Mouse (Mus musculus): ENCODE results near the gene Gm5592. TPM values are rescaled to one million over a fixed set of nuclear protein-coding genes. Genes with fewer than 3 reads are reported as not detected.
"Not testable (repeated sequence)": the region's sequence is repeated elsewhere in the genome, so short reads cannot be mapped to it uniquely, and the experiment has no call there.

Gm5592 gene
- total RNA-seq (2021) = not detected

DNA sequence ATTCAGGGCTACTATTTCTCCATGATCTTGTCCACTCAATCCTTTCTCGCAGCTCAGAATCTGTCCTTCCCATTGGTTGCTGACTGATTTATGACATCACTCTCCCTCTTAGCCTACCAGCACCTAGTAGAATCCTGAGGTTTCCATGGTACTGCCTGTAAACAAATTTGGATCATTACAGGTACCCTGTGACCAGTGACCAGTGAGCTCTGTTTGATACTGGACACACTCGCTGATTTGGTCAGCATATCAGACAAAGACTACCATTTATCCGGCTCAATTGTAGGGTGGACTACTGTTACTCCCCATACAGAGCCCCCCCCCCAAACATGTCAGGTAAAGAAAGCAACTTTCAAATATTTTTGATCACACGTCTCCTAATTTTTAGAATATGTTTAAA, at the start of gene Gm5592:
Gene Gm5592, plus strand, starts transcription at position 301 of the 400 bp plus-strand sequence.
- DNase-seq; intact Hi-C loops (cut with DNase I): not testable (repeated sequence)

DNA sequence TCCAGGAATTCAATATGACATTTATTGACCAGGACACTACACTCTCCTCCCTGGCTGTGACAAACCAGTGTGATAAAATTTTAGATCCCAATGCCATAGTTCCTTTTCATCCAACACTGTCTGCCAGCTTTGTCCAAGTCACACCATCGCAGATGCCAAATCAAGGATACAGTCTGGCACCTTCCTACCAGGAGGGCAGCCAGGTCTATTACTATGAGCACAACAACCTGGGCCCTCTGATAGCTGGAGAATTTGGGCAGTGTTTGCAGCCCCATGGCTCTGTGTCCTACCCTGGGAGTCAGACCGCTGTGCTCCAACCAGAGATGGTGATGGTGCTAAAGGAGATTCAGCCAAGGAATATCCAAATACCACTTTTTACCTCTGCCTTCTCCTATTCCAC, 2.2 kb downstream of the Gm5592 start:
- intact Hi-C loops (cut with DNase I); DNase-seq: not testable (repeated sequence)

DNA sequence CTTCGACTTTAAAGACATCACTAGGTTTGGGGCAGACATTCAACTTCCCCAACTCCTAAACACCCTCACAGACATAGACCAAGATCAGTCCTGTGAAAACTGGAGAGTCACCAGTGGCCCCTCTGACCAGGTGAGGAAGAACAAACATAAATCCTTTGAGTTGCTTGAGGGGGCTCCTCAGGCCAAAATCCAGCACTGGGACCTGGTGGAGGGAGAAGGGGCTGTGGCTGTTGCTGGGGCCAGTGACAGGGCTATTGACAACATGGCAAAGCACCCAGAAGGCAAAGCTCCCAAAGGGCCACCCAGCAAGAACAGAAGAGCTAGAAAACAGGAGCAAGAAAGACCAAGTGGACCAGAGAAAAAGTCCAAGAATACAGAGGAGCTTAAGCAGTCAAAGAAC, 4.2 kb downstream of the Gm5592 start:
- intact Hi-C loops (cut with DNase I); DNase-seq: not testable (repeated sequence)

DNA sequence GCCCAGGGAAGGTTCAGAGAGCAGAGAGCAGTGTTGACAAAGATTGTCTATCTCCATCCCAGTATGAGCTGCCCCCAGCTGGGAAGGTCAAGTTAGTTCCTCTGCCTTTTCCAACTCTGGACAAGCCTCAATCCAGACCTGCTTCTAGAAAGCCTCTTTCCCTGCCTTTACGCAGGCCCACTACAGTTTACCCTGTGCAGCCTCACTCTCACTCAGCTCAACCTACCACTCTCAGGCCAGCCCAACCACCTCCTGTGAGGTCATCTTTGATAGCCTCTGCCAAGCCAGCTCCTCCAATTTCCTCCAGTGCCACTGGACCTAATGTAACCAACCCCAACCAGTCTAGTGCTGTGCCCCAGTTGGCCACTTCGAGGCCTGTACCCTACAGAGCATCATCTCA, 4.9 kb downstream of the Gm5592 start:
- intact Hi-C loops (cut with DNase I); DNase-seq: not testable (repeated sequence)

DNA sequence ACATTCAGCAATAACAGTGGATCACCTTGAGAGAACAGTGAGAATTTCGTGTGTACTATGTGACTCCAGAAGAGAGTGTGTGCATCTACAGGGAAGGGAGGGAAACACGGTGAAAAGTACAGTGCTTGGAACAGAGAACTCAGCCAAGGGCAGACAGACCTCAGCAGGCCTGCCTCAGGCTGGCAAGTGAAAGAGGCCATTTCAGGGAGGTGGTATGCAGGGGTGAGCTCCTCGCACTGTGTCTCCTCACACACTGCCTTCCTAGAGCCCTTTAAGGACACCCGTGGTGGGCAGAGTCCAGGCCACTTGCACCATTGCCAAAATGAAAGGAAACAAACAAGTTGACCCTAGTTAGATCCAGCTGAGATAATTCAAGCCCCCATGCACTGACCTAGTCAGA, 40.0 kb downstream of the Gm5592 start:
- intact Hi-C loops (cut with DNase I) = loop anchor here (10.0 kb wide), 2 partner anchors 89 to 121 kb away; no protein-coding TSS in a partner anchor
- no peak for DNase-seq

Other genes with a start within 250 kb of the Gm5592 start
- not detected for gene 4930433I11Rik, start 166.3 kb upstream of the Gm5592 start, total RNA-seq (2021)
- not detected for gene Gm4884, start 121.1 kb upstream of the Gm5592 start, total RNA-seq (2021)
- gene AI987944, start 239.5 kb downstream of the Gm5592 start, total RNA-seq (2021) = 10 to 100 TPM; 10.2 to 12.4 TPM

Data from heart, postnatal 10 days (tissue).